Mouse (Mus musculus) cerebellum, adult (tissue): ENCODE measurements around the gene Grb2.
A peak's percentile ranks its signal among the peaks of the same experiment; 100 is the strongest.

Experiments used
- ATAC-seq: cut with Nextera tagmentation; 2 replicates; pipeline ENCODE4 v1.9.2; 2017; ENCODE audit warnings: mild to moderate bottlenecking, moderate library complexity, mixed read lengths; ENCODE audit not compliant: insufficient number of reproducible peaks, low FRiP score, low TSS enrichment

Grb2 gene

DNA sequence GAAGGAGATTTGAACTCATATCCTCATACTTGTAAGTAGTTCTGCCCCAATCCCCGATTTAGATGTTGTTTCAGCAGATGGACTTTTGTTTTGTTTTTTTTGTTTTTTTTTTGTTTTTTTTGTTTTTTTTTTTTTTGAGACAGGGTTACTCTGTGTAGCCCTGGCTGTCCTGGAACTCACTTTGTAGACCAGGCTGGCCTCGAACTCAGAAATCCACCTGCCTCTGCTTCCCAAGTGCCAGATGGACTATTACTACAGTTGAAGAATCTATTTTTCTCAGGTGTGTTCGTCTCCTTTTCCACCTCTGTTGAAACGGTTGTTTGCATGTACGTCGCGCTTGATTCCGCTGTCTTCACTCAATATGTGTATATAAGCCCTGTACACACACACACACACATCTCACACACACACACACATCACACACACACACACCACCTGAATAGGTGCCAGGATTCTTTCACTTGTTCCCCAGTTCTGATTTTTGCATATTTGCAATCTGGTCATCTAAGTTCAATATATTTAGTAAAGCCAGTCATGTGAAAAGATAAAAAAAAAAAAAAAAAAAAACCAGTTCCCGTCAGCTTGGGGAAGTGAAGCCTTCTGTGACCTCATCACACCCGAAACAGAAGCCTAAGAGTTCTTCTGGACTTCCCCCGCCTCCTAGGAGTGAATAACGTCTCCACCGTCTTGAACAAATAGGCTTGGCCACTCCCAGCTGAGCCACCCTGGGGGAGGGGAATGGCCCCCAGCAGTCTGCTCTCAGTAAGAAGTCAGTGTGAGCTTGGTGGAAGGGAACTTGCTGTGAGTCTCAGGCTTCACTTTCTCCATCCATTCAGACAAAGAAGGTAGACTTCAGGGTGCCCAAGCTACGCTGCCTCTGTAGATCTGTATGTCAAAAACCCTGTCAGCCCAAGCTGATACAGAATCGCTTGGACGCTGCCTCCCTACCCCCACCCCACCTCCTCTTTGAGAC lies 77.6 kb downstream of the Grb2 start:
- ATAC-seq, result no peak

DNA sequence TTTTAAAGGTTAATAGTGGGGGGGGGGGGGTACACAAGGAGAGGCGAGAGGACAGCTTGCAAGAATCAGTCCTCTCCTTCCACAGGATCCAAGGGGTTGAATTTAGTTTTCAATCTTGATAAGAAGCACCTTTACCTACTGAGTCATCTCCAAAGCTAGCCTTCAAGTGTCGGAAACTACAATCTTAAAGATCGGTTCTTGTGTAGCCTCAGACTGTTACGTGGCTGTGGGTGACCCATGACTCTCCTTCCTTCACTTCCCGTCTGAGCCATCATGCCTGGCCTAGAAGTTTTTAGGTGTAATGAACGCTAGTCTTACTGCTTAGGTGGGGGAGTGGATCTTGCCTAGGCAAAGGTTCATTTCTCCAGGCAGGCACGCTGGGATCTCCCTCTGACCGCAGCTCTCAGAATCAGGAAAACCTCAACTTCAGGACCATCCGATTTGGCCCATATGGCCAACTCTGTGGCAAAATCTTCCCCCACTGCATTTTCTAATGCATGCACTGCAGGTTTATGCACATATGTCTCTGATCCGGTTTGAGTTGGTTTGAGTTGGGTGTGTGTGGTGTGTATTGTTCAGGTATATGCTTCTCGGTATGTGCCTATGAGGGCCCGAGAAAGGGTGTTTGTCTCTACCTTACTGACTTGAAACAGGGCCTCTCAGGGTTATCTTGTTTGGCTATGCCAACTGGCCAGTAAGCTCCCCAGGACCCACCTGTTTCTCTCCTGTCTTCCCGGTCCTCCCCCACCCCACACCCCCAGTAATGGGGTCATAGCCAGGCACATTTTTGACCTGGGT lies 78.5 kb downstream of the Grb2 start:
- ATAC-seq, result no peak

DNA sequence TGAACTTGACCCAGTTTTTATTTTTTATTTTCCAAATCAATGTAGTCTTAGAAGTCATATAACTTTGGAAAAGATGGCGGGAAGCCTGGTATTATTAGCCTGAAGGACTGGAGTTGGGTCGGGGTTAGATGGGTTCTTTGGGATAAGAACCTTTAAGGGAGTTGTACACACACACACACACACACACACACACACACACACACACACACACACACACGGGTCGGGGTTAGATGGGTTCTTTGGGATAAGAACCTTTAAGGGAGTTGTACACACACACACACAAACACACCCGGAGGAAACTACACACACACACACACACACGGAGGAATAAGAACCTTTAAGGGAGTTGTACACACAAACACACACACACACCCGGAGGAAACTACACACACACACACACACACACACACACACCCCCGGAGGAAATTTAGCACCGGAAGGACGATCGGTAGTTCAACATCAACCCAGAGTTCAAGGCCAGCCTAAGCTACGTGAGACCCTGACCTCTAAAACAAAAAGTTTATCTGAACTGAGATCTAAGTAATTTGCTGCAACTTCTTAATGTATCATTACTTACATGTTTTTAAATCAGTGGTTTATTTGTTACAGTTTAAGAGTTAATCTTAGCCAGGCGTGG lies 79.8 kb downstream of the Grb2 start:
- no peak for ATAC-seq

DNA sequence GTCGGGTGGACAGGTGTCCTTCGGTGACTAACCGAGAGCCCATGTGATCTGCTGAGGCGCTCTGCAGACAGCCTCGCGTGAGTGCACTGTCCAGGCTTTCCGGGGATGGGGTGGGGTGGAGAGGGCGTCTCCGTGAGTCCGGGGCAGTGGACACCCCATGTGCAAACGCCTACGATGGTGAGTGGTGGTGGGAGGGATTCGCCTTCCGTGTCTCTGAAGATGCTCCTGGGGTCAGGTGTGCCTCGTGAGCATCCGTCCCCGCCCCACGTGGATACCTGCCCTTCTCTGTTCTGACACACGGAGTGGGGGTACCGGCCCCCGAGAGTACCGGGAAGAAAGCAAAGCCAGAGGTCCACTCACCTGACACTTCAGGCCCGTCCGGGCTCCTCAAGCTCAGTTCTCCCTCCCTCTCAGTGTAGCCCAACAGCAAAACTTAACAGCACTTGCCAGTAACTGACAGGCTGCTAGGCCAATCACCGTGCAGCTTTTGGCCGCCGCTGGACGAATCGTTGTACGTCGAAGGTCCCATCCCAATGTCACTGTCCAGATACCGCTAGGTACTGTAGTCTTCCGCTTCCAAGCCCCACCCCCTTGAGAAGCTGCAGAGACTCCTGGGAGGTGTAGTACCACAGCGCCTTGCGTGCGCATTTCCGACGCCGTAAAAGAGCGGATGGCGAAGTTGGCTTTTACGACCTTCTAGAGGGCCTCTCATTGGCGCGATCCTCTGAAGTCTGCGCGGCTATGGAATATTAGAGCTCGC lies 80.5 kb downstream of the Grb2 start, which contains the start of gene Slc25a19:
Gene Slc25a19, minus strand, starts transcription at position 591 of the 760 bp plus-strand sequence.
- peak; percentile 98 for ATAC-seq

DNA sequence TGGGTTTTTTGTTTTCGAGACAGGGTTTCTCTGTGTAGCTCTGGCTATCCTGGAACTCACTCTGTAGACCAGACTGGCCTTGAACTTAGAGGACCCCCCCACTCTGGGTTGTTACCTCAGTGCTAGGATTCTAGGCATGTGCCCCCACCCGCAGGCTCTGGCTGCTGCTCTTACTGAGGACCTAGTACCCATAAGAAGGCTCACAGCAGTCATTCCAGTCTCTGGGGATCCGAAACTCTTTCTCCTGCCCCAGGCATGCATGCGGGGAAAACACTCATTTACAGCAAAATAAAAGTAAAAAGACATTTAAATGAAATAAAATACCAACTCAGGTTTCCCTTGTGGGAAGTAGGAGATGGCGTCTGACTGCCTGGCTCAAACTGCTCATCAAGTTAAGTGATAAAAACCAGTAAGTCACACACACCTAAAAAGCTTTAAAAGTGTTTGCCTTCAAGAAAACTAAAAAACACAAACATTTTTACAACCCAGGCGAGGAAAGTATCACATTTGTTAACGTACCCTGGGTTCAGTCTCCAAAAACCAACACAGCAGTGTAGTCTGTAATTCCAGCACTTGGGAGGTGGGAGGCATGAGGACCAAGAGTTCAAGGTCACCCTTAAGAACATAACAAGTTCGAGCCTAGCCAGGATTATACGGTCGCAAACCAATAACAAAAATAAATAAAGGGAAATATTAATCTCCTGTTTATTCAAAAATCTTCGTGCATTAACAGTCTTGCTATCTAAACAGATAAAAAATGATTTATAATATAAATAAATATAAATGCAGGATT lies 81.4 kb downstream of the Grb2 start:
- ATAC-seq, result no peak

DNA sequence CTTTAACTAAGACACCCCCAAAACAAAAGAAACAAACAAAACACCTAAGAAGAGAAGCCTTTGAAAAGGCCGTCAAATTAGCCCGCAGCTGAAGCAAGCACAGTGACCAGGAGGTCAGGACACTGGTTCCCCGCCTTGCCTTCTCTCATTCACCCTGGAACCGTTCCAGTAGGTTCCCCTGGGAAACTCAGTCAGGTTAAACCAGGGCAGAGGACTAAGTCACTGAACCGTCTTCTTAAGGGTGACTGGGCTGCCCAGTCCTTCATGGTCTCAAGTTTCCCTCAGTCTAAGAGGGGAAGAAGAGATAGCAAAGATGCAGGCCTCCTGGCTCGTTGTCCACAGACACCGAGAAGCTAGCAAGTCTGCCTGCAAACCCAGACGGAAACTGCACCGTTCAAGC lies 82.5 kb downstream of the Grb2 start:
- no peak for ATAC-seq

DNA sequence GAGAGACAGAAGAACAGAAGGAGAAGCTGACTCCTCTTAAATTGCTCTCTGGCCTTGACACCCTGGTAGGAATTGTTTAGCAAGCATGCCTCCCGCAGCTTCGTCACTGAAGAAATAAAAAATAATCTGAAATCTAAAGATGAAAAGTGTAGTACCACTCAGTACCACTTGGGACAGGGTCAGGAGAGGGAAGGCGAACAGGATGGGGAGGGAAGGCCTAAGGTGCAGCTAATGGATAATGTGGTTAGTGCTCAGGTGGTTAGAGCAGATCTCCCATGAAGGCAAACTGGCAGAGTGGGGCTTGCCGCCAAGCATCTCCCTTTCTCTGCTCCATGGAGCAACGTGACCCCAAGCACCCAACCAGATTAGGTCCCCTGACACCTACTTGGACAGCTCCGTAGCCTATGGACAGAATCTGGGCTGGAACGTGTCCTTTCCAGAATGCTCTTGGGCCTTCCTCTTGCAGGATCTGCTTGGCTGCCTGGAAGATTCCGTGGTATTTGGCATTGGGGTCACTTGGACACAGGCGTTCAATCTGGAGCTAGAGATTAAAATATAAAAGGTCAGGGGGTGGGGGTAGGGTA lies 84.8 kb downstream of the Grb2 start:
- ATAC-seq, result no peak

DNA sequence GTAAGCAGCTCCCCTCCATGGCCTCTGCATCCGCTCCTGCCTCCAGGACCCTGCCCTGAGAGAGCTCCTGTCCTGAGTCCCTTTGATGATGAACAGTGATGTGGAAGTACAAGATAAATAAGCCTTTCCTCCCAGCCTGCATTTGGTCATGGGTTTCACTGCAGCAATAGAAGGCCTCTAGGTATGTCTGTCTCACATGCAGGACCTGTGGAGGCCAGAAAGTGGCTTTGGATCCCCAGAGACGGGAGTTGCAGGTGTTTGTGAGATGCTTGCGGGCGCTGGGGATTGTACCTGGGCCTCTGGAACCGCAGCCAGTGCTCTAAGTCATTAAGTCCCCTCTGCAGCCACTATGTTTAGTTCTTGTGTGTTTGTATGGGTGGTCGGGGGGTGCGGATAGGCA lies 88.4 kb downstream of the Grb2 start:
- no peak for ATAC-seq

DNA sequence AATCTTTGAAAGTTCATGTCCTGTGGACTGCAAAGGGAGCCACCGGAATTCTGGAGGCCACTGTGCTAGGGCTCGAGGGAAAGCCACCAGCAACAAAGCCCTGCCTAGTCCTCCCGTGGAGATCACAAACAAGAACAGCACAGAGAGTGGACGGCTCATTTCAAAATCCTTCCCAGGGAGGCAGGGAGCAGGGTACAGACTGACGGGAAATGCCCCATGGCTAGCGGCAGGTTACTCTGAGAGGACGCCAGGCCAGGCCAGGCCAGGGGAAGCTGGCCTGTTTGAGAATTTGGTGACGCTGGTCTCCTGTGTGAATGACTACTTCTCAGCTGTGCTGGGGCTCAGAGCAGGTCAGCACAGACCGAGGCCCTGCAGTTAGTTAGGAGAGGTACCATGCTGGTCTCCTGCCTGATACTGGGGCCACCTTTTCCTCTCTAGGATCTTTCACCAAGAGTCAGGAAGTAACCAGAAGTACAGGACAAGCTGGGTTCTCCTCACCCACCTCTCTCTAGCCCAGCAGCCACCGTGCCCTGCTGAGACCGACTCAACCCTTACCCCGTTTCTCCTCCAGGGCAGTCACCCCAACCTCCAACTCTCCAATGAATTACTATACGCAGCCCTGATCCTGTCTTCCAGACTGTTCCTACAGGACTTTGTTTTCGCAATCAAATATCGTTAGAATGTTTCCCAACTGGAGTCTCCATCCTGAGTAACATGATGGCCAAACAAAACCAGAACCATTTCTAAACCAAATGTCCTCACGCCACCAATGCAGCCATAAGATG lies 89.5 kb downstream of the Grb2 start:
- ATAC-seq, result no peak

DNA sequence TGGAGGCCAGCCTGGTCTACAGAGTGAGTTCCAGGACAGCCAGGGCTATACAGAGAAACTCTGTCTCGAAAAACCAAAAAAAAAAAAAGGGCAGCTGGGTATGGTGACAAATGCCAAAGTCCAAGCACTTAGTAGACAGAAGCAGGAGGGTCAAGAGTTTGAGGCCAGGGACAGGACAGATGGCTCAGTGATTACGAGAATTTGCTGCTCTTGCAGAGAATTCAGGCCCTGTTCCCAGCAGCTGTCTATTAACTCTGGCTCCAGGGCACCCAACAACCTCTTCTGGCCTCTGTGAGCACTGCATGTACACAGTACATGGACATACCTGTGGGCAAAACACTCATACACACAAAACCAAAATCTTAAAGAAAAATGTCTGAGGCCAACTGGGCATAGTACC lies 90.4 kb downstream of the Grb2 start:
- ATAC-seq, result no peak

DNA sequence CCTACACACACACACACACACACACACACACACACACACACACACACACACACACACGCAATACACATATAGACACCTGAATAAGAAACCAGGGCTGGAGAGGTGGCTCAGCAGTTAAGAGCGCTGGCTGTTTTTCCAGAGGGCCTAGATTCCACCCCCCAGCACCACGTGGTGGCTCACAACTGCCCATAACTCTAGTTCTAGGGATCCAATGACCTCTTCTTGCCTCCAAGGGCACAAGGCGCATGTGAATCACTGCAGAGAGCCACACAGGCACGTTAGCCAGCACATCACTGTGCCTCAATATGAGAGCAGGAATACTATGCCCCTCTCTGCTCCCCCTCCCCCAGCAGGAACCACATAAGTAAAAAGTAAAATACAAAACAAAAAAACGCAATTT lies 91.5 kb downstream of the Grb2 start:
- no peak for ATAC-seq

DNA sequence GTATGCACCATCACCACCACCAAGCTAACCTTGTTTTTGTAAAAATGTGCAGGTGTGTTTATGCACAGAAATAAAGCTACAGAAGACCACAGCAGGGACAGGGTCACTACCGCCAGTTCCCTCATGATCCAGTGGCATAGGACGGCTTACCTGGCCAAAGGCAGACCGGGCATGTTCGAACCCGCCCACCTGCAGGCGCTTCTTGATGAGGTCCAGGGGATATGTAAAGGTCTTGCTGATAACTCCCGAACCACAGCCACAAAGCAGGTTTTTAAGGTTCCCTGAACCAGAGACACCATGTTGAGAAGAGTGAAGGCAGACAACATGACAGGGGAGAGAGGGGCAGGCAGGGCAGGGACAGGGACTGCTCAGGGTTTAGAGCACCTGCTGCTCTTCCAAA lies 92.0 kb downstream of the Grb2 start:
- no peak for ATAC-seq

DNA sequence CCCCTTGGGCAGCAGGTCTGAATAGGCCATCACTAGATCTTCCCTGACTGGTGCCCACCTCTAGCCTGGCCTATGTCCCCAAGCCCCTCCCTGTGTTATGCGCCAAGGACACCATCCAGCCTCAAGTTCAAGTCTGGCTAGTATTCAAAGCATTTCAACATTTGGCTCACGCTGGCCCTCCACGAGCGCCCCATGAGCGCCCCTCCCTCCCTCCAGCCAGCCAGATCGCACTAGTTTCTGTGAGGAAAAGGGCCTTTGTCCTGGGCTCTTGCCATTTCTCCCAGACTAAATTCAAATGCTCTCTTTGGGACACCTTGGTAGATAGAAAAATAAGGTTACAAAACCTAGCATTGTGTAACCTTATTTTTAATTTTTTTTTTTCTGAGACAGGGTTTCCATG lies 92.5 kb downstream of the Grb2 start:
- no peak for ATAC-seq

DNA sequence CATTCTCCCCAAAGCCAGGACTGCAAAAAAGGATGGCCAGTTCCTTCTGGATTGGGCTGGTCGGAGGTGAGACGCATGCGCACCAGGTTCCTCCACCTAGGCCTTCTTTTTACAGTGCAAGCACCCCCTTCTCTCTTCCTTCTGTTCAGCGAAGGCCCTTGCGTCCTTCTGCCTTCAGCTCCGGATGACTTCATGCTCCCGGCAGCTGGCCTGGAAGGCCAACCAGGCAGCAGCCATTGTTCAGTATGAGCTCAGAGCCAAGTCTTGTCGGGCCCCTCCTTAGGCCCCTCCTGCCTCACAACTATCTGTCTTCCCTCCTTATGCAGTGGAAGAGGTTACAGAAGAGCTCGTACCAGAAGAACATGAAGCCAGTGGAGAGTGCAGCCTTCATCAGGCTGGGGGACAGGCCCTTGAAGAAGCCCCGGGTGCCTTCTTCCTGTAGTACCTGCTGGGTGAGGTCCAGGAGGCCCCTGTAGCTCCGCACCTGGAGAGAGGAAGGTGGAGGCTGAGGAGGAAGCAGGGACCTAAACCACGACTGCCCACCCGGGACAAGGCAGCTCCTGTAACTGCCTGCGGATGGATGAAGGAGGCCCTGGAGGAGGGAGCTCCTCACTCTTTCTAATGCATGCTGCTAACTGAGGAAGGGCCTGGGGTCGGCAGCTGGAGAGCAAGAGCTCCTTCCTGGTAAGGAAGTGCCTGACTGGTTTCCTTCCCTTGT lies 93.1 kb downstream of the Grb2 start:
- ATAC-seq, result no peak

DNA sequence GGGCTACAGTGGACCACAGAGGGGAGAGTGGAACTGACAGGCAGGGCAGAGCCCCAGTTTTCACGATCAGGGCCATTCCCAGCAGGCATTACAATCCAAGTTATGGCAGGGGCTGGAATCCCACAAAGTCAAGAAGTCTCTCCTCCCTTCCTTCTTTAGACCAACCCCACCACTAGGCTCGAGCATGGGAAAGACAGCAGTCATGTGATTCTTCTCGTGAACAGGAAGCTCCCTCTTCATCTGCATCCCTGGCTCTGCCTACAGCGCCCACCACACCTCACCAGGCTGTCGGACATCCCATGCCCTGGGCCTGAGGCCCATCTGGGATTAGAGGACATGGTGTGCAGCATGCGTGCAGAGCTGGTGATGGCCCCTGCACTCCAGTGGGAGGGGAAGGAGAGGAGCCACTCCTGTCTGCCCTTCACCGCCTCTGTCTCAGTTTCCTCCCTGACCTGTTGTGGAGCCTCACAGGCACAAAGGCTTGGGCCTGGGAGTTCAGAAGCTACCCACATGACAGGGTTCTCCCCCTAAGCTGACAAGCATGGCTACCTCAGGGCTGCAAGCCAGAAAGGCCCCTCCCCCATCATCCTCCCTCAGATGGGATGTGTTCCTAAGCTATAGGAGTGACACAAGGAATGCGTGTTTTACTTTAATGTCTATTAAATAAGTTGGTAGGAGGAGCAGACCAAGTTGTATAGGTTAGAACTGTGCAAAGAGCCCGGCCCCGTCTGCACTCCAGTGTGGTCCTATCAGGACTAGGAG lies 93.9 kb downstream of the Grb2 start:
- no peak for ATAC-seq

DNA sequence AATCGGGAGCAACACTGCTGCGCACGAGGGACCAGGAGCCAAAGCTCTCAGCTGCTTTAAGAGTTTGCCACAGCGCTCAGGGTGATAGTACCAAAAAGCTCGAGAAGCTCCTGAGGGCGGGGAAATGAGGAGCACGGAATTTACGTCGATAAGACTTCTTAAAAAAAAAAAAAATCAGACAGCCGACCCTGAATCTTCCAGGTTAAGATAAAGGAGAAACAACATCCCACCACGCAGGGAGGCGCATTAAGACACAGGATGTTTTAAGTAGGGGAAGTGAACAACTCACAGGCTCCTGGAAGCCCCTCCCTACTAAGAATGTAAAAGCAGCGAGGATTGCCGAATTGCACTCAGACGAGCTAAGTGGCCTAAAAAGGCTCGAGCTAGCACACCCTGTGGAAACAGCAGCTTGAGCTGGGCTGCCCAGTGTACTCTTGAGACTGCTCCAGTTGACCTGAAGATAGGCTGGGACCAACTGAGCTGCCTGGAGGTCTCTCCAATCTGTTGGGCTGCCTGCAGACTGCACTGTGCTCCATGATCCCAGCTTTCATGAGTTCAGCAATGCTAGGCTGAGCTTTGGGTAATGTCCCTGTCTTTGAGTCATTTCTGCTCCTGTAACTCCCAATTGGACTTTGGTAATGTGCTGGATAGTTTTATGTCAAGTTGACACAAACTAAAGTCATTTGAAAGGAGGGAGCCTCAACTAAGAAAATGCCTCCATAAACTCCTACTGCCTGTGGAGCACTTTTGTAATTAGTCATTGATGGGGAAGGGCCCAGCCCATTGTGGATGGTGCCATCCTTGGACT lies 95.1 kb downstream of the Grb2 start:
- ATAC-seq, result peak; percentile 7; the same call in 1 of the 2 replicates
